ENCODE assay signal across 10 mouse cellular contexts in the genomic region with DNA sequence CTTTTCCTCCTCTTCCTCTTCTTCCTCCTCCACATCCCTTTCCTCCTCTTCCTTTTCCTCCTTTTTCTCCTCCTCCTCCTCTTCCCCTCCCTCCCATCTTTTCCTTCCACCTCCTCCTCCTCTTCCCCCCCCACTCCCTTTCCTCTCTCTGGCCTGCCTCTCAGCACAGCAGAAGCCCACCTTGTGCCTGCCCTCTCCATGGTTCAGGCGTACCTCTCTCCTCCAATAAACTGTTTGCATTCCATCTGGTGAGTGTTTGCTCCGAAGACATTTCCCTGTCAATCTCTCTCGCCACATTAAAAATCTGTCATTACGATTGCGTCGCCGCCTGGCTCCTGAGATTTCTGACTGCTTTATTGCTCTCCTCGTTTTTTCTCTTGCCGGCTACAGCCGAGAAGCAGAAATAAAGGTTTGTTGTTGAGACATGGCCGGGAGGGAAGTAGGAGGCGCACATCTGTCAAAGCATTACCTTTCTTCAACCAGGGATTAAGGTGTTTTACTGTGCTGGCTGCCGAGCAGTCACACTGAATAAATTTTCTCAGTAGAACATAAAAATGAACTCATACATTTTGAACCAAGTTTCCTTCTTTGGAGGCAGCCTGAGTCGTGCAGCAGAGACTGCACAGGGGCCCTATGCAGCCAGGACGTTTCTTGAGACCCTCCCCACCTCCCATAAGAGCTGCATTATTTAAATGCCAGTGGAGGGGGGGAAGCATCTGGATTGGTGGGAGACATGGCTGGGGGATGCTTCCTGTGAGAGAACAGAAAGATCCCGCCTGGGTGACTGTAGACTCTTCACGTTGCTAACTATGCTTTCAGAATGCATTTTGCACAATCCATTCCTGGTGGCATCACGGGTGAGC.
DNase-seq lines count a peak whose midpoint lies in the region; TF ChIP-seq lines count a peak whose summit lies in the region.
"Had no signal": no experiment of that assay in that cellular context is flagged by ENCODE, and none has a peak within 500 bp of the region (broad histone marks: within the 10 kb centered on the region; RNA-seq: fewer than 3 reads in every experiment).

No protein-coding gene starts in this region.

- intact Hi-C loops in gastrocnemius, adult 2 months (cut with DNase I): no loop called here

- peak; percentile 45 for DNase-seq in retina, postnatal 1 day
- DNase-seq in retina, embryonic 14.5 days (ENCODE audit: low spot score): no peak
- DNase-seq in frontal cortex, postnatal 25 days (ENCODE audit: low spot score in 2 of 2): peak; percentile 9 to 15
- no peak for DNase-seq in limb, embryonic 10.5 days (ENCODE audit: low spot score)
- peak; percentile 8 for DNase-seq in yolk sac, embryonic 10.5 days (ENCODE audit: low spot score)
- DNase-seq in gastrocnemius, adult 2 months: no peak
- no peak for DNase-seq in lung, postnatal 4 days
- DNase-seq: cerebellum, adult 8-10 months had no signal

- peaks cover 13% of the 10 kb centered on the region for H3K4me1 ChIP-seq in limb, embryonic 10.5 days
- H3K4me1 ChIP-seq: megakaryocyte, embryonic 14.5 days had no signal

- H3K27ac ChIP-seq in limb, embryonic 10.5 days: peak overlapping the region; percentile 50; the same call in 1 of the 2 replicates
- no peak overlapping the region for H3K27ac ChIP-seq in gastrocnemius, adult 2 months

- H3K36me3 ChIP-seq in limb, embryonic 10.5 days: no peaks in the 10 kb centered on the region

- peak overlapping the region; percentile 14; the same call in 1 of the 2 replicates for H3K4me3 ChIP-seq in limb, embryonic 10.5 days
- no peak overlapping the region for H3K4me3 ChIP-seq in gastrocnemius, adult 2 months
- H3K4me3 ChIP-seq: megakaryocyte, embryonic 14.5 days had no signal

- peaks cover 14% of the 10 kb centered on the region; the same call in 1 of the 2 replicates for H3K27me3 ChIP-seq in limb, embryonic 10.5 days (ENCODE audit: low read depth, poor library complexity, severe bottlenecking)
- H3K27me3 ChIP-seq: megakaryocyte, embryonic 14.5 days; Patski had no signal

- 42% methylated on average over 18 of the region's 18 CpGs for WGBS in limb, embryonic 10.5 days

- TF ChIP-seq CTCF in gastrocnemius, adult 2 months (IDR thresholded peaks at IDR 0.05): no peak

- no peaks in the 10 kb centered on the region for H3K9me3 ChIP-seq in limb, embryonic 10.5 days (replicated peaks)

Comparison
In these comparisons a context has a peak if more than half of its experiments do, and no peak if none do; other contexts are left out.
1. DNase-seq: peak in retina, postnatal 1 day (single experiment), frontal cortex, postnatal 25 days (2 of 2) and yolk sac, embryonic 10.5 days (single experiment); none in retina, embryonic 14.5 days (single experiment), limb, embryonic 10.5 days (single experiment), gastrocnemius, adult 2 months (single experiment) and lung, postnatal 4 days (0 of 2).